20 mouse cellular contexts compared by ENCODE assay signal in genomic region chr6:136801274-136801673, GRCm38 (mm10). TPM values are rescaled to one million over a fixed set of nuclear protein-coding genes. Genes with fewer than 3 reads are reported as not detected.
"Had no signal": no experiment of that assay in that cellular context is flagged by ENCODE, and none has a peak within 500 bp of the region (broad histone marks: within the 10 kb centered on the region; RNA-seq: fewer than 3 reads in every experiment).

No protein-coding gene starts in this region.

- H3K9me3 ChIP-seq: midbrain, embryonic 10.5 days; midbrain, embryonic 12.5 days; neural tube, embryonic 13.5 days; neural tube, embryonic 15.5 days had no signal

- ATAC-seq: midbrain, embryonic 16.5 days had no signal

- H3K27ac ChIP-seq: midbrain, embryonic 10.5 days; midbrain, embryonic 12.5 days; neural tube, embryonic 13.5 days; neural tube, embryonic 15.5 days had no signal

- DNase-seq: lung, adult 18-20 months; lung, embryonic 14.5 days; lung, postnatal 10 days; lung, postnatal 4 days; midbrain, embryonic 14.5 days; retina, postnatal 1 day; right cerebral cortex, adult 18-20 months; right cerebral cortex, postnatal 25 days; right cerebral cortex, postnatal 4 days; spleen, adult 18-20 months; thymus, adult 18-20 months; thymus, postnatal 14 days; thymus, postnatal 4 days had no signal

- H3K4me3 ChIP-seq: midbrain, embryonic 10.5 days; midbrain, embryonic 12.5 days; myocyte; neural tube, embryonic 13.5 days; neural tube, embryonic 15.5 days had no signal

- H3K36me3 ChIP-seq: midbrain, embryonic 10.5 days; midbrain, embryonic 12.5 days; neural tube, embryonic 13.5 days; neural tube, embryonic 15.5 days had no signal

- H3K4me2 ChIP-seq: lung, embryonic 14.5 days; midbrain, embryonic 12.5 days; neural tube, embryonic 13.5 days; neural tube, embryonic 15.5 days had no signal

- H3K27me3 ChIP-seq: midbrain, embryonic 12.5 days; neural tube, embryonic 13.5 days; neural tube, embryonic 15.5 days had no signal

- H3K9ac ChIP-seq: lung, embryonic 14.5 days; midbrain, embryonic 12.5 days; neural tube, embryonic 13.5 days; neural tube, embryonic 15.5 days had no signal

RNA-seq across cellular contexts. Expression of gene Gucy2c, which starts 19.7 kb away (rescaled TPM):
- total RNA-seq: megakaryocyte-erythroid progenitor cell, adult 5-6 weeks had no signal
